Mouse (Mus musculus) left cerebral cortex, postnatal 4 days (tissue): ENCODE data around the gene Gm5741. TPM values are rescaled to one million over a fixed set of nuclear protein-coding genes. Genes with fewer than 3 reads are reported as not detected.
A peak's percentile ranks its signal among the peaks of the same experiment; 100 is the strongest.

Source experiments
- DNase-seq: peaks from one replicate; pipeline ENCODE4 v3.0.0-alpha.2; 2022
- intact Hi-C: fragments of 180-260 bp; cut with DNase I; formaldehyde crosslinking; loops from one replicate; pipeline ENCODE4 v1.15.1; 2025
- total RNA-seq, 2 experiments: library from RNA; stranded (reverse); gene quantifications; 2 replicates each; pipeline ENCODE4 v1.2.3; 2021

The Gm5741 gene
- total RNA-seq, 2 experiments from 2014 or later = not detected

DNA sequence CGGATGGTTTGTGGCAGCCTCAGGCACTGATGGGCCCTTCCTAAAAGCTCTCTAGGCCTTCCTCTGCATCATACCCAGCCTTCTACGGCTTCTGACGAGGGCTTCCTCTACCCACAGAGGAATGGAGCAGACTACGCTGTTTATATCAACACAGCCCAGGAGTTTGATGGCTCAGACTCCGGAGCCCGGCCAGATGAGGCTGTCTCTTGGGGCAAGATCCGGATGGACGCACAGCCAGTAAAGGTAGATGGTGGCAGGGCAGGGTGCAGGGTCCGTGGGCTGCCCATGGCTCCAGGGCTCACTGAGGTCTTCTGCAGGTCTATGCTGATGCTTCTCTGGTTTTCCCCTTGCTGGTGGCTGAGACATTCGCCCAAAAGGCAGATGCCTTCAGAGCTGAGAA lies 6.8 kb upstream of the Gm5741 start:
- intact Hi-C loops = no loop called here

GRCm38 (mm10) chr8:85074167-85074566 lies 6.4 kb upstream of the Gm5741 start:
- no peak for DNase-seq
- intact Hi-C loops = no loop called here

More for the DNA sequence above, 6.8 kb upstream of the Gm5741 start:
- DNase-seq = no peak

DNA sequence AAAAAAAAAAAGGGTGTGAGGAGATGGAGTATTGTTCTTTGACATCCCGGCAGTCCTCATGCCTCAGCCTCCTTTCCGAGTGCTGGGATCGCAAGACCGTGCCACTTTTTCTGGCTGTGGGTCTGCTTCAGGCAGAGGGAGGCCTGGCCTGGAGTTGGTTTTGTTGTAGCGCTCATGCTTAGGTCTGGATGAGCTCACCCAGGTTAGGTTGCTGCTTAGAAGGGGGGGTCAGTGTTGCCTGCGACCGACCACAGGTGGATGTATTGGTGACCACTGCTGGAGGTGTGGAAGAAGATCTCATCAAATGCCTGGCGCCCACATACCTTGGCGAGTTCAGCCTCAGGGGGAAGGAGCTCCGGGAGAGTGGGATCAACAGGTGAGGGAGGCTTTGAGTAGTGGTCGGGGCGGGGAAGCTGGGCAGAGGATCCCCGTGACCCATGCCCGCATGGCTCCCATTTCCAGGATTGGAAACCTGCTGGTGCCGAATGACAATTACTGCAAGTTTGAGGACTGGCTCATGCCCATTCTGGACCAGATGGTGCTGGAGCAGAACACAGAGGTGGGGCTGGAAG lies 5.3 kb upstream of the Gm5741 start:
- DNase-seq = no peak
- intact Hi-C loops = no loop called here

GRCm38 (mm10) chr8:85072364-85072929 lies 4.7 kb upstream of the Gm5741 start:
- intact Hi-C loops = no loop called here
- no peak for DNase-seq

- DNase-seq = peak; percentile 93
- intact Hi-C loops = no loop called here
Observed at GRCm38 (mm10) chr8:85071514-85072281, 3.9 kb upstream of the Gm5741 start, which contains the start of gene Dhps. Gene Dhps, plus strand, starts transcription at chr8:85071757.

GRCm38 (mm10) chr8:85071041-85071440 lies 3.3 kb upstream of the Gm5741 start:
- no peak for DNase-seq
- intact Hi-C loops = no loop called here

- DNase-seq = no peak
- intact Hi-C loops = no loop called here
Observed at GRCm38 (mm10) chr8:85067155-85067554, 627 bp downstream of the Gm5741 start.

- intact Hi-C loops = no loop called here
- DNase-seq = no peak
Observed at GRCm38 (mm10) chr8:85065213-85065612, 2.6 kb downstream of the Gm5741 start.

DNA sequence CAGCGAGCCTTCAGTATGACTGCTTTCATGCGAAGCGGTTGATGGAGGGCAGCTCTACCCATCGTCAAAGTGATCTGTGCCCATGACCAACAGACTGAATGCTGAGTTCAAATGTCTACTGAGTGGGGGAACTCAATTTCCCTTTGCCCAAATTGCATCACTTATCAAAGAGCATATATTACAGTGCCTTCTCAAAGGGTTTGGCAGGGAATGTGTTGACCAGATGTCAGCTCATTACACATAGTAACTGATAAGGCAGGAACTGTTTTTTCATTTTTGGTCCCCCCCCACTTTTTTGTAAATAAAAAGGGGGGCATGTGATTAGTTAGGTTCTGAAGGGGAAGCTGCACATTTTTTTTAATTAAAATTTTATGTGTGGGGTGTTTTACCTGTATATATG lies 5.2 kb downstream of the Gm5741 start:
- intact Hi-C loops = no loop called here
- DNase-seq = no peak

- peak; percentile 88 for DNase-seq
- intact Hi-C loops = no loop called here
Observed at GRCm38 (mm10) chr8:85059879-85060616, 7.7 kb downstream of the Gm5741 start, which contains the start of gene Fbxw9. Gene Fbxw9, plus strand, starts transcription at chr8:85060055.

- intact Hi-C loops = no loop called here
- no peak for DNase-seq
Observed at GRCm38 (mm10) chr8:85057367-85057766, 10.4 kb downstream of the Gm5741 start.

GRCm38 (mm10) chr8:85043619-85044018 lies 24.2 kb downstream of the Gm5741 start:
- intact Hi-C loops = no loop called here
- no peak for DNase-seq

- peak; percentile 37 for DNase-seq
- intact Hi-C loops = no loop called here
Observed at GRCm38 (mm10) chr8:85037681-85038531, 29.9 kb downstream of the Gm5741 start.

- intact Hi-C loops = no loop called here
Observed at GRCm38 (mm10) chr8:85037366-85037680, 30.5 kb downstream of the Gm5741 start.

GRCm38 (mm10) chr8:85036718-85037365 lies 30.9 kb downstream of the Gm5741 start, which contains the start of gene Tnpo2:
Gene Tnpo2, plus strand, starts transcription at chr8:85036915.
- DNase-seq = peak; percentile 92
- intact Hi-C loops = no loop called here

More at GRCm38 (mm10) chr8:85037366-85037680, 30.5 kb downstream of the Gm5741 start:
- DNase-seq = peak; percentile 61

GRCm38 (mm10) chr8:85036381-85036717 lies 31.4 kb downstream of the Gm5741 start:
- DNase-seq = no peak

GRCm38 (mm10) chr8:85035728-85036310 lies 32.0 kb downstream of the Gm5741 start:
- intact Hi-C loops = no loop called here
- DNase-seq = no peak

More at GRCm38 (mm10) chr8:85036381-85036717, 31.4 kb downstream of the Gm5741 start:
- intact Hi-C loops = no loop called here

GRCm38 (mm10) chr8:85035165-85035727 lies 32.5 kb downstream of the Gm5741 start:
- no peak for DNase-seq
- intact Hi-C loops = no loop called here

DNA sequence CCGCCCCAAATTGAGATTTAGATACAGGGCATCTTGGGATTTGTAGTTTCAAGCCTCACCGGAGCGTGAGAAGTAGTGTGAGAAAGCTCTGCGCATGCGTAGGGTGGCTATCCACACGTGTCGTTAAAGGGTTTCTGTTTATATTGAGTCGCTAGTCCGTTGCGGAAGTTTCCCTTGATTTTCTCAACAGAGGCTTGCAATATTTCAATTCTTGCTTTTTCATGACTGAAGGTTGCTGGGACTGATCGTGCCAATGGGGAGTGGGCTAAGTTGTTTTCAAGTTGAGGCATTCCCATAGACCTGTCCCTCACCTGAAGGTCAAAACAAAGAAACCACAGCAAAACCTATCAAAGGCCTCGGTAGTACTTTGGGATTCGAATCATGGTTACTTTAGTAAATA lies 33.0 kb downstream of the Gm5741 start:
- peak; percentile 80 for DNase-seq
- intact Hi-C loops = no loop called here
